Mouse (Mus musculus) kidney, adult 11 months (tissue): Measurements from ENCODE around the gene Adam26a.
"Not testable (repeated sequence)": the region's sequence is repeated elsewhere in the genome, so short reads cannot be mapped to it uniquely, and the experiment has no call there.

Experiments
- DNase-seq: peaks from one replicate; pipeline ENCODE4 v3.0.0; 2022

Gene Adam26a

GRCm38 (mm10) chr8:43576607-43577006, at the start of gene Adam26a:
Gene Adam26a (minus strand): TSS chr8:43576707.
- DNase-seq = not testable (repeated sequence)

- DNase-seq = no peak
These were observed 39.5 kb upstream of the Adam26a start for GRCm38 (mm10) chr8:43616046-43616445.

DNA sequence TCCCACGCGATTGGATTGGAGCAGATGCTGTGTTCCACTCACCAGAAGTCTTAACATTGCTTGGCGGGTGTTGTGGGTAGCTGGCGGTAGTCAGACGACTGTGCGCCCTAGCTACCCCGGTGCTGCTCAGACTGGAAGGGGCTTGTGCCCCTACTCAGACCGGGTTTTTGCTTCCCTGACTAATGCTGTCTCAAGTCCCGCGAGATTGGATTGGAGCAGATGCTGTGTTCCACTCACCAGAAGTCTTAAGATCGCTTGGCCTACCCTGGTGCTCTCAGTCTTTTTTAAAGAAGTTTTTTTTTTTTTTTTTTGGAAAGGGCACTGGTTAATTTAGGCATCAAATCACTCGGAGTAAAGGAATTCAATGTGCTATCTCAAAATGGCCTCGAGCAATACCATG, 27.1 kb upstream of the Adam26a start:
- not testable (repeated sequence) for DNase-seq

GRCm38 (mm10) chr8:43603166-43603565, 26.7 kb upstream of the Adam26a start:
- DNase-seq = not testable (repeated sequence)

DNA sequence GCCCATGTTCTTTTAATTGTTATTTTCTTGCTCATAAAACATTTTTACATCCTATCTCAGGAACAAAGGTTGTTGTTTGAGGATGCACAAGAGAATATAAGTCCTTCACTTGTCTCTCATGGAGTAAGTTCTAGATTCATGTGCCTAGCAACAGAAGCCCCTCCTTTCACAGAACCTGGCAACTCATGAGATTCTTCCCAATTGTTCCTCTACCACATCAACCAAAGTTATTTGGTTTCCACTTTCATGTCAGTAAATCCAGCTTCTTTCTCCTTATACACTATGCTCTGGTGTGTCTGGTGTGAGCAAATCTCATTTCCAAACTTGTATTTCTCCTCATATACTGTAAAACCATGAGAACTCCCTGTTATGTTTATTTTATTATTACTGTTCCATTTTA, 48.5 kb downstream of the Adam26a start, which contains the start of gene Adam26b:
Gene Adam26b, minus strand, starts transcription at position 101 of the 400 bp plus-strand sequence.
- DNase-seq = not testable (repeated sequence)
